Mouse (Mus musculus) heart, adult 2 months (tissue): ENCODE measurements at regions not wholly inside any gene's neighbourhood (a gene's known extent, or its start where the extent isn't known, plus 50 kb on each side); places are given as distances from the start of the nearest gene placed in this dataset.
A peak's percentile ranks its signal among the peaks of the same experiment; 100 is the strongest.

ENCODE experiments used
- DNase-seq, 2 experiments: peaks; one replicate each; pipeline ENCODE4 v3.0.0; 2021
- H3K27ac ChIP-seq: fragments of 200-600 bp; 2 replicates; pipeline ENCODE4 v1.8.1; 2022
- H3K27me3 ChIP-seq: fragments of 200-500 bp; 2 replicates; pipeline ENCODE4 v1.6.1; 2012; ENCODE audit warnings: mild to moderate bottlenecking, low read length, inconsistent platforms, mixed read lengths; ENCODE audit not compliant: control insufficient read depth, insufficient read depth
- H3K36me3 ChIP-seq: fragments of 200-500 bp; 2 replicates; pipeline ENCODE4 v1.6.1; 2012; ENCODE audit warnings: low read length, inconsistent platforms; ENCODE audit not compliant: control insufficient read depth, insufficient read depth
- H3K4me1 ChIP-seq: fragments of 200-500 bp; 2 replicates; pipeline ENCODE4 v1.6.1; 2011; ENCODE audit warnings: low read length; ENCODE audit not compliant: control insufficient read depth, insufficient read depth
- H3K4me3 ChIP-seq: fragments of 200-600 bp; 2 replicates; pipeline ENCODE4 v1.8.1; 2022
- H3K79me2 ChIP-seq: fragments of 200-500 bp; replicated peaks from 2 replicates; pipeline ENCODE4 v1.6.1; 2012; ENCODE audit warnings: mild to moderate bottlenecking, inconsistent platforms, low read length, moderate library complexity, mixed read lengths; ENCODE audit not compliant: control insufficient read depth, insufficient read depth
- H3K9ac ChIP-seq: fragments of 200-500 bp; 2 replicates; pipeline ENCODE4 v1.6.1; 2012; ENCODE audit warnings: low read depth, mild to moderate bottlenecking, control low read depth, inconsistent platforms, low read length, mixed read lengths
- CTCF ChIP-seq: fragments of 200-600 bp; IDR thresholded peaks from 2 replicates; pipeline ENCODE4 v1.8.1; 2022; ENCODE audit warnings: antibody characterized with exemption, mild to moderate bottlenecking, moderate library complexity
- EP300 ChIP-seq: fragments of 200-500 bp; IDR thresholded peaks from 2 replicates; pipeline ENCODE4 v1.6.1; 2011; ENCODE audit warnings: low read depth, low read length, control low read depth; ENCODE audit not compliant: insufficient read depth
- POLR2A ChIP-seq: fragments of 200-500 bp; IDR thresholded peaks from 2 replicates; pipeline ENCODE4 v1.6.1; 2011; ENCODE audit warnings: mild to moderate bottlenecking, low read depth, low read length, control low read depth; ENCODE audit not compliant: insufficient read depth
- WGBS: fragments of 180-500 bp; shearing (Covaris S2); methylation state at CpG from one replicate; pipeline ENCODE4 v1.1.7; 2018; 5-methylcytosine and 5-hydroxymethylcytosine counted together
- intact Hi-C: fragments of 180-260 bp; cut with DNase I; formaldehyde crosslinking; loops from one replicate; pipeline ENCODE4 v1.15.1; 2025

DNA sequence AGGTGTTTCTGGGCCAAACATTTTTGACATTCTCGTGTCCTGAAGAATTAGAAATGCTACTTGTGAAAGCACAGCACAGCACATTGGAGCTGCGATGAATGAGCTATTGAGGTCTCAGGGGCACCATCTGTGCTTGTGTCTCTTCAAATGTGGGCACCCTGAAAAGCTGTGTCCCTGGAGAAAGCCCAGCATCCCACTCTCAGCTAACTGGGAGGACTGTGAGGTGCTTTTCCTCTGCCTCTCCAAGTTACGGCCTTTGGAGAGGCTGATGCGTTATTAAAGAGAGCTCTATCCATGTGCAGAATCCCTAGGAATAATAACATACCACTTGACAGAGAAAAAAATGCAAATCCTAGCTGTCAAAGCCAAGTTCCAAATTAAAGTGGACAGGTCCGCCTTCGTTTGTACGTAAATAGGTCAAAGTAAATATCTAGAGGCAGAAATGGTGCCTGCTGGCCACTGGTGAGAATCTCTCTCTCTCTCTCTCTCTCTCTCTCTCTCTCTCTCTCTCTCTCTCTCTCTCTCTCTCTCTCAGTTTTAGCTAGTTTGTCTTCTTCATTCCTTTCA, 397.3 kb upstream of the Mmadhc start:
- Histone ChIP-seq H3K4me1 (peaks cover 2% of the 10 kb centered on the region), H3K27me3 (no peaks in the 10 kb centered on the region), H3K4me3 (no peak overlapping the region), H3K9ac (no peak overlapping the region), H3K79me2 (no peaks in the 10 kb centered on the region), H3K27ac (no peak overlapping the region), H3K36me3 (no peaks in the 10 kb centered on the region)
- DNase-seq = no peak
- intact Hi-C loops = loop anchor here (5.0 kb wide), 1 partner anchor 453 kb away; the partner anchor contains the start of gene Rnd3
- WGBS = 81% methylated on average over 7 of the region's 7 CpGs
- no peak for TF ChIP-seq EP300
- no peak for TF ChIP-seq CTCF
- no peak for TF ChIP-seq POLR2A

- no peaks in the 10 kb centered on the region for H3K36me3 ChIP-seq
- peak overlapping the region; percentile 41 for H3K27ac ChIP-seq
- H3K4me3 ChIP-seq = no peak overlapping the region
- no peak overlapping the region for H3K9ac ChIP-seq
- DNase-seq = peak; percentile 34 to 68
- intact Hi-C loops = loop anchor here (5.0 kb wide), 1 partner anchor 457 kb away; the partner anchor contains the start of gene Rnd3
- no peaks in the 10 kb centered on the region for H3K79me2 ChIP-seq
- TF ChIP-seq CTCF (no peak), EP300 (0 out of 2 replicates have a peak, but pooled peaks have one; percentile 66), POLR2A (no peak)
- 45% methylated on average over 11 of the region's 11 CpGs for WGBS
- peaks cover 2% of the 10 kb centered on the region; the same call in 1 of the 2 replicates for H3K4me1 ChIP-seq
- no peaks in the 10 kb centered on the region for H3K27me3 ChIP-seq
These were observed 393.8 kb upstream of the Mmadhc start for GRCm38 (mm10) chr2:50690120-50691103.

GRCm38 (mm10) chr2:50687672-50688151, 391.1 kb upstream of the Mmadhc start:
- Histone ChIP-seq H3K27ac (no peak overlapping the region), H3K4me1 (peaks cover 2% of the 10 kb centered on the region; the same call in 1 of the 2 replicates), H3K36me3 (no peaks in the 10 kb centered on the region), H3K27me3 (no peaks in the 10 kb centered on the region), H3K4me3 (no peak overlapping the region), H3K79me2 (no peaks in the 10 kb centered on the region), H3K9ac (no peak overlapping the region)
- 86% methylated on average over 10 of the region's 10 CpGs for WGBS
- no peak for DNase-seq
- TF ChIP-seq EP300 = no peak
- no peak for TF ChIP-seq CTCF
- no peak for TF ChIP-seq POLR2A
- intact Hi-C loops = no loop called here

GRCm38 (mm10) chr2:50687222-50687621, 390.6 kb upstream of the Mmadhc start:
- no peaks in the 10 kb centered on the region for H3K36me3 ChIP-seq
- H3K27ac ChIP-seq = no peak overlapping the region
- no peaks in the 10 kb centered on the region for H3K79me2 ChIP-seq
- H3K4me3 ChIP-seq = no peak overlapping the region
- WGBS = 61% methylated on average over 5 of the region's 5 CpGs
- peak; percentile 49 to 64 for DNase-seq
- no peaks in the 10 kb centered on the region for H3K27me3 ChIP-seq
- H3K4me1 ChIP-seq = peaks cover 2% of the 10 kb centered on the region; the same call in 1 of the 2 replicates
- no peak overlapping the region for H3K9ac ChIP-seq
- TF ChIP-seq CTCF (no peak), EP300 (no peak), POLR2A (no peak)
- intact Hi-C loops = no loop called here

- no peaks in the 10 kb centered on the region for H3K27me3 ChIP-seq
- H3K4me3 ChIP-seq = no peak overlapping the region
- no peak overlapping the region for H3K27ac ChIP-seq
- 100% methylated on average over 1 of the region's 1 CpGs for WGBS
- intact Hi-C loops = no loop called here
- H3K79me2 ChIP-seq = no peaks in the 10 kb centered on the region
- TF ChIP-seq CTCF (peak; percentile 24), EP300 (no peak)
- H3K4me1 ChIP-seq = peaks cover 7% of the 10 kb centered on the region
- no peak overlapping the region for H3K9ac ChIP-seq
- DNase-seq = no peak
- H3K36me3 ChIP-seq = no peaks in the 10 kb centered on the region
These were observed 380.9 kb upstream of the Mmadhc start for GRCm38 (mm10) chr2:50677456-50677855.
